Mouse (Mus musculus): ENCODE data around the gene Cxcr4.

The Cxcr4 gene

DNA sequence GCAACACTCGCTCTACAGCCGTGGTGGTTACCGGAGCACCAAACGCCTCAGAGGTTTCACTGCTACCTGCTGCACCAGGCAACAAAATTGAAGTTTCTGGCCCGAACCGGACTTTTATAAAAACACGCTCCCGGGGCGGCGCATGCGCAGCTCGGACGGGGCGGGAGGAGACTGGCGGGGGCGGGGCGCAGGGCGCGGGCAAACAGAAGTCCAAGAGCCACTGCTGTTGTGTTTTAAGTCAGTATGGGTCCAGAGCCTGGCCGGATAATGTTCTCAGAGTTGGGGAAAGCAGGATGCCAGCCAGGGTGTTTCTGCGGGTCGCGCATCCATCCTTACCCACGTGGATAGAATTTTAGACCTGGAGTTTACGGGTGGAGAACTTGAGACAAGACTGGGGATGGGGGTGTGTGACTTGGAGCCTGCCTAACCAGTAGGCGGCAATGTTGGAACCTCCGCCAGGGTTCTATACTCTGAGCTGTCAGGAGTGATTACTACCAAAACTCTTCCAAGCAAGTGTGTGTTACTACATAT is at the start of gene Cxcr4:
TSS of gene Cxcr4 (minus strand) at position 83 of the 531 bp plus-strand sequence.
- no peak for DNase-seq (ENCODE audit: low read depth)

GRCm38 (mm10) chr1:128639707-128640107 is 47.6 kb upstream of the Cxcr4 start:
- DNase-seq (ENCODE audit: low read depth): no peak

GRCm38 (mm10) chr1:128637230-128637740 is 45.2 kb upstream of the Cxcr4 start:
- no peak for DNase-seq (ENCODE audit: low read depth)

DNA sequence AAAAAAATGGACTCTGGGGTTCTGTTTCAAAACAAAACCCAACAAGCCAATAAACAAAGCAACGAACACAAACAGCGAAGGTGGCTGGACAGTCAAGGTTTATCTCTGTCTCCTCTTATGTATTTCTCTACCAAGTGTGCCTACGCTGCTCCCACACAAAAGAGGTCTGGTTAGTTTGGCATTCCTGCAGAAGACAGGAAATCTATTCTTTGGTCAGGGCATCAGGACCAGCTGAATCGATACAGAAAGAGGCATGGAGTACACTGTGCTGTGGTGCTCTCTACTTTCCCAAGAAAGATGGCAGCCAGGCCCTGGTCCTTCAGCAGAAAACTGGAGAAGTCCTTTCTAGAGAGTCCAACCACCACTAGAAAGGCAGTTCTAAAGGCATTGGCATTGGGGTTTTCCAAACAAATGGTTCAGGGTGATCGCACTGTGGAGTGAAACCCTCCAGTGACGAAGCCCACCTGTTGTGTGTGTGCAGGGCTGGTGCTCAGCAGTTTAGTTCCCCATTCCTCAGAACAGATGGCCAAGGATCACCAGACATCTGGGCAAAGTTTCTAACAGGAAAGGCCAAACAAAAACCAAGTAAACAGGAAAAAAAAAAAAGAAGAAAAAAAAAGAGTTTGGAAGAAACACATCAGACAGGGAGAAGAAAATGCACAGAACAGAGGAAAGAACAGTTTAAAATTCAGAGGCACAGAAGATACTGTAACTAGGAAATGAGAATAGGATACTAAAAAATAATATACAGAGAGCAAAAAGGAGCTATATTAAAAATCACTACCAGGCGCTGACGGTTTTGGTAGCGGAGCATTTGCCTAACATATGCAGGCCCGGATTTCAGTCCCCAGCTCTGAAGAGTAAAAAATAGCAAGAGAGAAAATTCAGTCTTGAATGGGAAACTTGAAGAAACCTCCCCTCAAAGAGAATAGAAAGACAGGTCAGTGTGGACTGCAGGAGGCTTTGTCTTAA is 44.5 kb upstream of the Cxcr4 start:
- DNase-seq (ENCODE audit: low read depth): no peak

DNA sequence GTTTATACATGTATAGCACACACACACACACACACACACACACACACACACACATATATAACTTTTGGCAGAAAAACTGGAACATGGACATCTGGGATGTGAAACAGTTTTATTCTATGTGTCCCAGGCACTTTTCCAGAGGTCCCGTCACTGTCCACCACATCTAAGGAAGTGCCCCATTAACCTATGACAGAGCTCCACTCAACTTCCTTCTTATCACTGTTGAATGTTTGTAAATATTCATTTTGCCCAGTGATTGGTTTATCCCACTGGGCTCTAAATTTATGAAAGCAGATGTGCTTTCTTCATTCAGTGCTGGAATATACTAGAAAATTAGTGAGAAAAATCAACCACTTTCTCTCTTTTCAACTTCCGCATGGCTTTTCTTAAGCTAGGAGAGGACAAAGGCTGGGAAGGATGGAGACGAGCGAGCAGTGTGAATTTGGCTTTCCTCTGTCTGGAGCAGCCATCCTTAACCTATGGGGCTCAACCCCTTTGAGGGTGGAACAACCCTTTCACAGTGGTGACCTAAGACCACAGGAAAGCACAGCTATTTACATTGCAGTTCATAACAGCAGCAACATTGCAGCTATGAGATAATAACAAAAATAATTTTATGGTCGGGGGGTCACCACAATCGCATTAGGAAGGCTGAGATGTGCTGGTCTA is 41.8 kb upstream of the Cxcr4 start:
- no peak for DNase-seq (ENCODE audit: low read depth)

GRCm38 (mm10) chr1:128632522-128632921 is 40.4 kb upstream of the Cxcr4 start:
- DNase-seq (ENCODE audit: low read depth): no peak

DNA sequence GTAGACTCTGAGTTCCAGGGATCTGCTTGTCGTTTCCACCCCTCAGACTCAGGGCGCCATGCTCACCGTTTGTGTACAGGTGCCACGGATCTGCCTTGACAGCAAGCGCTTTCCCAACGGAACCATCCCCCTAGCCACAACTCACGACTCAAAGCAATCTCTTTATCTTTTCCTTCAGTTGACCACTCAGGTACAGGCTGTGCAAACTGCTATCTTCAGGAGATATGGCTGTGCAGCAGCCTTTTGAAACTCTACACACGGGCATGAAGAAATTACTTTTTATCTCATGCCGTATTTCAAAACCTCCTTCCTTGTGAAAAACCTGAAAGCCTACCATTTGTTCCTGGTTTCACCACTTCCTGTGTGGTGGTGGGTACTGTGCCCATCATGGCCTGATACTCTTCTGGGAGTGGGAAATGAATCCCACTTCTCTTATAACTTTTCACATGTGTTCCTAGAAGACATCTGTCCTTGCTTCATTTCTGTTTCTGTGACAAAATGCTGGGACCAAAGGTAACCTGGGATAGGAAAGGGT is 34.1 kb upstream of the Cxcr4 start:
- no peak for DNase-seq (ENCODE audit: low read depth)

- DNase-seq (ENCODE audit: low read depth): no peak
Measured at GRCm38 (mm10) chr1:128623594-128623887, 31.4 kb upstream of the Cxcr4 start.

- DNase-seq (ENCODE audit: low read depth): no peak
Measured at GRCm38 (mm10) chr1:128622867-128623593, 30.9 kb upstream of the Cxcr4 start.

DNA sequence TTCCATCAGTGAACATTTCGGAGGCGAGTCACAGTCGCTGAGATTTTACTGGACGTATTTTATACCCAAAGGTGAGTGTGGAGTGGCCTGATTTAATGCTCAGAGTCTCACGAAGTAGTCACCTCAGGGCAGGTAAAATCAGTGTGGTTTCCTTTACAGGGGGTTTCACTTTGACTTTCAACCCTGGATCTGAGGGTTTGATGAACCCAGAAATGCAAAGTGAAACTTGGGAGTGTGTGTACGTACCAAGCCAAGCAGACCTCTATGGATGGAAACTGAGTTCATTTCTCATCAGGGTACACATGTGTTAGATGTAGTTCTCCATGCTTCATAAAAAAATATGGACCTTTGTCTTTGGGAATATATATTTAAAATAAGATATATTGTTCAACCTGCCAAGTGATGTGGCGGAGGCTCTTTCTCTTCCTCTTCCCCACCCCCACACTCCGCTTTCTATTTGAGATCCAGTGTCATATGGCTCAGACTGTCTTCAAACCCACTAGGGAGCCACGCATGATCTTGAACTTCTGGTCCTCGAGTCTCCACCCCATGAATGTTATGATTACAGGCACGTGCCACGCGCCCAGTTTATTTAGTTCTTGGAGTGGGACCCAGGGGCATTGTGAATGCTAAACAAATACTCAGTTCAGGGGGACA is 25.7 kb upstream of the Cxcr4 start:
- DNase-seq (ENCODE audit: low read depth): no peak

GRCm38 (mm10) chr1:128616586-128616985 is 24.5 kb upstream of the Cxcr4 start:
- no peak for DNase-seq (ENCODE audit: low read depth)

- no peak for DNase-seq (ENCODE audit: low read depth)
Measured at GRCm38 (mm10) chr1:128615459-128615806, 23.3 kb upstream of the Cxcr4 start.

DNA sequence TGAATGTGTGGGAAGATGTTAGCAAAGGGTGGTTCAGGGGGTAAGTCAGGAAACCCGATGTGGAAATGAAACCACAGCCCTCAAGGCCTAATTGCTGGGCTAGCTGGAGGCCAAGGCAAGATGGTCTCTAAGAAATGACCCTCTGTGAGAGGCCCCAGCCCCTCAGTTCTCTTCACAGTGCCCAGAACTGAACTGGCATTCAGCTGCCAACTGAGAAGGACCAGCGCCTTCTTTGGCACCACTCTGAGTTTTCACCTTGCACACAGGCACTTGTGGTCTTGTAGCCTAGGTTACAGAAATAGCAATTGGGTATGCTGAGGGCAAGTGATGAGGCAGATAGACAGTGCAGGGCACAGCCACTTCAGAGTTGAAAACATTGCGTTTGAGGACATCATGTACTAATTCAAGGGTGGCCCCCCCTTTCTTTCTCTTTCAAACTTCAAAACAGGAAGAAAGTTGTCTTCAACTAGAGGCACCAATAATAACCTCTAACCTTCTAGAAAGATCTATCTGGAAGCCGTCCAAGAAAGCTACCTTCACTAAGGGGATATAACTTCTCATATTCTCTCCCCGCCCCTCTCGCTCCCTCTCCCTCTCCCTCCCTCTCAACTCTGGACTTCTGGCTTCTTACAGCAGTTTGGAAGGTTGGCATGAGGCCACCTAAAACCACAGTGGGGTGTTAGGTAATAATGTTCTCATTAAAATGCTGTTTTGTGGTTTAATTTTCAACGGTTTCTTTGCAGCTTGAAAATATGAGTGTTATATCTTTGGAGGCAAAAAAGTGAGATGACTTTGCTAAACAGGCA is 22.8 kb upstream of the Cxcr4 start:
- DNase-seq (ENCODE audit: low read depth): no peak

DNA sequence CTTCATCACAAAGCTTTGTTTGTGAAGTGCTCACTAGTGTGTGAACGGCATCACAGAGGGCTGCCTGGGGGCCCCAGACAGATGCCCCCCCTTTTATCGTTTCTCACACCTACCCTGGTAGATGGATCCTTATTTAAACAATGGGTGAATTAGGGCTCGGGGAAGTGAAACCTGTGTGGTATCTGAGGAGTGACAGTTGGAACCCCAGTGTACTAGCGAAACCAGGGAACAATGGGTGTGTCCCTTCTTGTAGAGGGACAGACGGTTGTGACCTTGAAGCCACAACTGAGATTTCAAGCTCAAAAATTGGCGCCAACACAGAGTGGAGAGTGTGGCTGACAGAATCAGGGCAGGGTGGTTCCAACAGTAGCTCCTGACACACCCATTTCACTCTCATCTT is 16.0 kb upstream of the Cxcr4 start:
- DNase-seq (ENCODE audit: low read depth): no peak

DNA sequence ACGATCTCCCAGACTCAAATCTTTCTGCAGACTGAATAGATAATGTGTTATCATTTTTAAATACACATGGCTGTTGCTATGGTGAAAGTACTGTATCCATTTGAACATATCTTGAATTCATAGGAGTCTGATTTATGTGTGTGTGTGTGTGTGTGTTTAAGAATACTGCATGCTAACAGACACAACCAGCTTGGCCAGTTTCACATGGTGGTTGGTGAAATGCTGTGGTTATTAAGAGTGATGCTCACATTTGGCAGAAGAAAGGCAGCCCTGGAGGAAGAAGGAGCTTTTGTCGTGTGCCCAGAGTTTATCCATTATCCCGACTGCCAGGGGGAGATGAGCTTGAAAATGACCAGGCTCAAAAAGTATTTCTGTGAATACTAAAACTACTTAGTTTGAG is 15.3 kb upstream of the Cxcr4 start:
- no peak for DNase-seq (ENCODE audit: low read depth)

GRCm38 (mm10) chr1:128605794-128606193 is 13.7 kb upstream of the Cxcr4 start:
- DNase-seq (ENCODE audit: low read depth): no peak

DNA sequence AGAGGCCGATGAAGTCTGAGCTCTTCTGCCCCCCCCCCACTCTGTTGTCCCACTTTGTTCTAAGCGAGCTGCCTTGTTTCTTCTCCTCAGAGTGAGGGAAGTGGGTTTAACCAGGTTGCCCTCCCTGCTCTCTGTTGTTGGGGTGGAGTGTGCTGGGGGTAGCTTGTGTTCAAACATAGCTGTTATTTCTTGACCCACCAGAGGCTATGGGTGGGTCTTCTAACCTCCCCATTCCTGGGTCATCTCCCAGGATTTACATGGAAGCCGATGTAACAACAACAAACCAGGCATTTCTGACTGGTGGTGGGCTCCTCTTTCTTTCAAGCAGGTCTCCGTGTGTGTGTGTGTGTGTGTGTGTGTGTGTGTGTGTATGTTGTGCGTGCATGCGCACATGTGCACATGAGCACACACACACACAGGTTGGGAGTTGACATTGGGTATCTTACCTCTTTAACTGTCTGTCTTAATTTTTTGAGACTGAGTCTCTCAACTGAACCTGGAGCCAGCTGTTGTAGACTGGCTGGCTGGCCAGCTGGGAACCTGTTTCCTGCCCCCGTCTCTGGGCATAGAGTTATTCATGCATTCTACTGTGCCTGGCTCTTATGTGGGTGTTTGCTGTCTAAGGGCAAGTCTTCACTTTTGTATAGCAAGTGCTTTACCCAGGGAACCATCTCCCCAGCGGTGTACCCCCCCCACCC is 10.7 kb upstream of the Cxcr4 start:
- DNase-seq (ENCODE audit: low read depth): no peak

GRCm38 (mm10) chr1:128602018-128602687 is 10.1 kb upstream of the Cxcr4 start:
- no peak for DNase-seq (ENCODE audit: low read depth)

DNA sequence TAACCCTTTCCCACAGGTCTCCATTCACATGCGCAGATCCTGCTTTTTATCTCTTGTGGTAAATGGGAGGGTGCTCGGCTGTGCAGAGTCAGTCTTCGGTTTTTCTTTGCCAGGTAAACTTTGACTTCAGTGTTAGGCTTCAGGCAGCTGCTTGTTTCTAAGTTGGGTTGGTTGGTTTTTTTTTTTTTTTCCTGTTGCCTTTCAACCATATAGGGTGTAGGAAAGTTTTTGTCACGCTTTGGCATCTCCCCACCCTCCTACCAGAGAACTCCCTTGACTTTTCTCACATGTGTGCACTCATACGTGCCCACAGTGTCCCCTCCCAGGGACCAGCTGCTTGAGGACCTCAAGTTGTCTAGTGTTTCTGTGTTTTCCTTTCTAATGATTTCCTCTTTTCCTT is 9.2 kb upstream of the Cxcr4 start:
- no peak for DNase-seq (ENCODE audit: low read depth)

GRCm38 (mm10) chr1:128600549-128600948 is 8.5 kb upstream of the Cxcr4 start:
- no peak for DNase-seq (ENCODE audit: low read depth)
